Mouse (Mus musculus) neural tube, embryonic 14.5 days (tissue): ENCODE results near the gene Mapk8ip3. TPM values are rescaled to one million over a fixed set of nuclear protein-coding genes. Genes with fewer than 3 reads are reported as not detected.
"Not testable (repeated sequence)": the region's sequence is repeated elsewhere in the genome, so short reads cannot be mapped to it uniquely, and the experiment has no call there.

ENCODE experiments used
- ATAC-seq: fragments of 200-750 bp; cut with Nextera tagmentation; 2 replicates; pipeline ENCODE4 v1.8.0; 2017; ENCODE audit warnings: low read depth, mild to moderate bottlenecking, moderate TSS enrichment, moderate library complexity
- H3K27ac ChIP-seq: fragments of 300-500 bp; sonication (generic); 2 replicates; pipeline ENCODE4 v1.5.1; 2014; ENCODE audit warnings: low read depth, mild to moderate bottlenecking, control low read depth, low read length, moderate library complexity, mixed read lengths
- H3K27me3 ChIP-seq: fragments of 300-500 bp; sonication (generic); 2 replicates; pipeline ENCODE4 v1.6.1; 2014; ENCODE audit warnings: low read length; ENCODE audit not compliant: control insufficient read depth, insufficient read depth
- H3K36me3 ChIP-seq: fragments of 300-500 bp; sonication (generic); 2 replicates; pipeline ENCODE4 v1.6.1; 2014; ENCODE audit warnings: low read length, mixed read lengths; ENCODE audit not compliant: control insufficient read depth, insufficient read depth
- H3K4me1 ChIP-seq: fragments of 300-500 bp; sonication (generic); 2 replicates; pipeline ENCODE4 v1.6.1; 2014; ENCODE audit warnings: low read length; ENCODE audit not compliant: control insufficient read depth, insufficient read depth
- H3K4me2 ChIP-seq: fragments of 300-500 bp; sonication (generic); 2 replicates; pipeline ENCODE4 v1.6.1; 2014; ENCODE audit warnings: mild to moderate bottlenecking, low read depth, low read length, control low read depth
- H3K4me3 ChIP-seq: fragments of 300-500 bp; sonication (generic); 2 replicates; pipeline ENCODE4 v1.5.1; 2014; ENCODE audit warnings: low read depth, low read length, control low read depth, mixed read lengths
- H3K9ac ChIP-seq: fragments of 300-500 bp; sonication (generic); replicated peaks from 2 replicates; pipeline ENCODE4 v1.6.1; 2014; ENCODE audit warnings: low read depth, mild to moderate bottlenecking, control low read depth, low read length, mixed read lengths
- H3K9me3 ChIP-seq: fragments of 300-500 bp; sonication (generic); 2 replicates; pipeline ENCODE4 v1.6.1; 2016; ENCODE audit warnings: low read length; ENCODE audit not compliant: control insufficient read depth
- WGBS: fragments of 180-500 bp; shearing (Covaris S2); extraction: QIAGEN DNeasy Blood & Tissue Kit; methylation state at CpG from one replicate; pipeline ENCODE4 v1.1.7; 2014; 5-methylcytosine and 5-hydroxymethylcytosine counted together
- polyA plus RNA-seq: library from polyadenylated mRNA; unstranded; fragments of >200 nt; fragmentation: Nextera tagmentation; extraction: Ambion mirVana; gene quantifications from 2 replicates; pipeline ENCODE4 v1.2.1, GENCODE M21; 2014

Gene Mapk8ip3
- polyA plus RNA-seq, result 88.5 and 93.4 TPM in 2 replicates

- 1% methylated on average over 78 of the region's 78 CpGs for WGBS
- ATAC-seq, result peak; percentile 99
These were observed at the start of gene Mapk8ip3 for GRCm38 (mm10) chr17:24936259-24937237. Mapk8ip3 (minus strand) TSS chr17:24936977.

GRCm38 (mm10) chr17:24960852-24961715 lies 24.3 kb upstream of the Mapk8ip3 start:
- WGBS, result 16% methylated on average over 21 of the region's 21 CpGs
- Histone ChIP-seq H3K27ac (no peak overlapping the region), H3K4me2 (peak overlapping the region; percentile 76), H3K27me3 (no peaks in the 10 kb centered on the region), H3K36me3 (peaks cover 37% of the 10 kb centered on the region), H3K4me1 (peaks cover 11% of the 10 kb centered on the region; the same call in 1 of the 2 replicates), H3K9ac (no peak overlapping the region), H3K4me3 (peak overlapping the region; percentile 87), H3K9me3 (no peaks in the 10 kb centered on the region)
- peak; percentile 36; the same call in 1 of the 2 replicates for ATAC-seq

More at GRCm38 (mm10) chr17:24936259-24937237, at the start of gene Mapk8ip3:
- Histone ChIP-seq H3K9ac (peak within 1 kb of the TSS; percentile 82), H3K27me3 (no peaks in the 10 kb centered on the region), H3K4me1 (peaks cover 19% of the 10 kb centered on the region), H3K36me3 (no peaks in the 10 kb centered on the region), H3K27ac (peak within 1 kb of the TSS; percentile 83), H3K4me2 (peak within 1 kb of the TSS; percentile 77), H3K4me3 (peak within 1 kb of the TSS; percentile 92), H3K9me3 (no peaks in the 10 kb centered on the region)

- Histone ChIP-seq H3K27me3 (no peaks in the 10 kb centered on the region), H3K9me3 (no peaks in the 10 kb centered on the region), H3K4me1 (peaks cover 11% of the 10 kb centered on the region; the same call in 1 of the 2 replicates), H3K27ac (peak within 1 kb of the TSS; percentile 81), H3K9ac (peak within 1 kb of the TSS; percentile 76), H3K4me3 (peak within 1 kb of the TSS; percentile 87), H3K36me3 (peaks cover 37% of the 10 kb centered on the region), H3K4me2 (peak within 1 kb of the TSS; percentile 76)
- under 1% methylated on average over 48 of the region's 59 CpGs for WGBS
- peak; percentile 100 for ATAC-seq
These were observed 23.5 kb upstream of the Mapk8ip3 start, which contains the start of gene Jpt2 for GRCm38 (mm10) chr17:24960135-24960851. Jpt2 (minus strand) TSS chr17:24960689.

- 29% methylated on average over 8 of the region's 8 CpGs for WGBS
- Histone ChIP-seq H3K4me3 (peak overlapping the region; percentile 87), H3K4me2 (peak overlapping the region; percentile 76), H3K36me3 (peaks cover 34% of the 10 kb centered on the region), H3K9ac (peak overlapping the region; percentile 76), H3K27me3 (no peaks in the 10 kb centered on the region), H3K9me3 (no peaks in the 10 kb centered on the region), H3K4me1 (peaks cover 11% of the 10 kb centered on the region; the same call in 1 of the 2 replicates), H3K27ac (no peak overlapping the region)
- no peak for ATAC-seq
These were observed 22.6 kb upstream of the Mapk8ip3 start for GRCm38 (mm10) chr17:24959371-24959770.

GRCm38 (mm10) chr17:24953291-24953690 lies 16.5 kb upstream of the Mapk8ip3 start:
- Histone ChIP-seq H3K4me1 (no peaks in the 10 kb centered on the region), H3K4me3 (no peak overlapping the region), H3K27me3 (no peaks in the 10 kb centered on the region), H3K4me2 (no peak overlapping the region), H3K9me3 (no peaks in the 10 kb centered on the region), H3K9ac (no peak overlapping the region), H3K36me3 (peaks cover 33% of the 10 kb centered on the region), H3K27ac (no peak overlapping the region)
- WGBS, result 96% methylated on average over 2 of the region's 2 CpGs
- ATAC-seq, result no peak

GRCm38 (mm10) chr17:24950671-24951070 lies 13.9 kb upstream of the Mapk8ip3 start:
- ATAC-seq, result no peak
- no peak overlapping the region for H3K9ac ChIP-seq
- no peak overlapping the region for H3K4me3 ChIP-seq
- no peak overlapping the region for H3K27ac ChIP-seq
- H3K4me2 ChIP-seq, result no peak overlapping the region
- H3K27me3 ChIP-seq, result no peaks in the 10 kb centered on the region
- H3K9me3 ChIP-seq, result no peaks in the 10 kb centered on the region
- 91% methylated on average over 2 of the region's 2 CpGs for WGBS
- no peaks in the 10 kb centered on the region for H3K4me1 ChIP-seq
- peaks cover 43% of the 10 kb centered on the region for H3K36me3 ChIP-seq

- Histone ChIP-seq H3K36me3 (peaks cover 42% of the 10 kb centered on the region), H3K27ac (no peak overlapping the region), H3K4me1 (no peaks in the 10 kb centered on the region), H3K27me3 (no peaks in the 10 kb centered on the region), H3K9ac (no peak overlapping the region), H3K9me3 (no peaks in the 10 kb centered on the region), H3K4me2 (no peak overlapping the region), H3K4me3 (no peak overlapping the region)
- no peak for ATAC-seq
- WGBS, result 97% methylated on average over 5 of the region's 5 CpGs
These were observed 11.4 kb upstream of the Mapk8ip3 start for GRCm38 (mm10) chr17:24948204-24948603.

GRCm38 (mm10) chr17:24943589-24943988 lies 6.8 kb upstream of the Mapk8ip3 start:
- H3K9me3 ChIP-seq, H3K9ac ChIP-seq, H3K4me3 ChIP-seq, H3K27me3 ChIP-seq, H3K4me2 ChIP-seq, ATAC-seq, H3K4me1 ChIP-seq, H3K27ac ChIP-seq: not testable (repeated sequence)
- H3K36me3 ChIP-seq, result peaks cover 27% of the 10 kb centered on the region
- WGBS, result 87% methylated on average over 1 of the region's 1 CpGs
